Mouse (Mus musculus) CH12.LX (cell line): ENCODE results near the gene Bcas3. TPM values are rescaled to one million over a fixed set of nuclear protein-coding genes. Genes with fewer than 3 reads are reported as not detected.

ENCODE experiments used
- DNase-seq: peaks from one replicate; pipeline ENCODE4 v3.0.0-alpha.2; 2013; ENCODE audit errors: extremely low read depth
- H3K27ac ChIP-seq: 2 replicates; pipeline ENCODE4 v1.5.1; 2012; ENCODE audit warnings: low read depth, mild to moderate bottlenecking, control low read depth, moderate library complexity; ENCODE audit not compliant: insufficient read depth
- H3K27me3 ChIP-seq: replicated peaks from 2 replicates; pipeline ENCODE3; 2012; ENCODE audit warnings: inconsistent platforms
- H3K36me3 ChIP-seq, 2 experiments: replicated peaks in 1 of 2; 2 replicates each; pipeline versions ENCODE3 to v1.6.1; 2012; ENCODE audit warnings: inconsistent platforms in 1 of 2, low read length in 1 of 2, mild to moderate bottlenecking in 1 of 2, mixed read lengths in 1 of 2, moderate library complexity in 1 of 2; ENCODE audit not compliant: control insufficient read depth in 1 of 2, insufficient read depth in 1 of 2
- H3K4me1 ChIP-seq, 2 experiments: 2 replicates each; pipeline ENCODE4 v1.6.1; 2012; ENCODE audit warnings: inconsistent platforms in 1 of 2, moderate library complexity in 1 of 2; ENCODE audit not compliant: insufficient read depth in 2 of 2, control insufficient read depth in 1 of 2
- H3K4me2 ChIP-seq: 2 replicates; pipeline ENCODE4 v1.6.1; 2012; ENCODE audit warnings: low read depth, mild to moderate bottlenecking, control low read depth; ENCODE audit not compliant: poor library complexity, insufficient read depth, severe bottlenecking
- H3K4me3 ChIP-seq, 3 experiments: fragments of 150-350 bp in 1 of 3; sonication (generic) in 1 of 3; replicated peaks in 1 of 3; 2 replicates each; pipeline versions ENCODE3 to v1.5.1; 2011 to 2012; ENCODE audit warnings: low read depth in 2 of 3, low read length in 2 of 3, mild to moderate bottlenecking in 2 of 3, moderate library complexity in 2 of 3, control low read depth in 1 of 3, improper control_type of control experiment in 1 of 3, inconsistent platforms in 1 of 3, mixed read lengths in 1 of 3; ENCODE audit not compliant: poor library complexity in 1 of 3
- H3K79me2 ChIP-seq: replicated peaks from 2 replicates; pipeline ENCODE4 v1.6.1; 2012; ENCODE audit warnings: mild to moderate bottlenecking, moderate library complexity; ENCODE audit not compliant: control insufficient read depth, poor library complexity, insufficient read depth, severe bottlenecking; ENCODE audit errors: extremely low read depth
- H3K9ac ChIP-seq: 2 replicates; pipeline ENCODE4 v1.6.1; 2012; ENCODE audit warnings: low read depth, mild to moderate bottlenecking, control low read depth, moderate library complexity; ENCODE audit not compliant: insufficient read depth
- H3K9me3 ChIP-seq: replicated peaks from 2 replicates; pipeline ENCODE3; 2012; ENCODE audit warnings: low read length, inconsistent platforms, mixed read lengths
- BHLHE40 ChIP-seq: IDR thresholded peaks from 2 replicates; pipeline ENCODE4 v1.6.1; 2011; ENCODE audit warnings: mild to moderate bottlenecking, low read depth, low read length, improper control_type of control experiment
- CHD1 ChIP-seq: IDR thresholded peaks from 2 replicates; pipeline ENCODE4 v1.6.1; 2012; ENCODE audit warnings: low read depth, low read length, improper control_type of control experiment, inconsistent platforms
- E2F4 ChIP-seq: IDR thresholded peaks from 2 replicates; pipeline ENCODE4 v1.6.1; 2011; ENCODE audit warnings: low read depth, low read length, improper control_type of control experiment; ENCODE audit not compliant: insufficient replicate concordance
- ELF1 ChIP-seq: IDR thresholded peaks from 2 replicates; pipeline ENCODE4 v1.6.1; 2014; ENCODE audit warnings: low read depth, mild to moderate bottlenecking, inconsistent platforms, low read length, improper control_type of control experiment
- EP300 ChIP-seq: IDR thresholded peaks from 2 replicates; pipeline ENCODE4 v1.6.1; 2011; ENCODE audit warnings: low read length, improper control_type of control experiment
- ETS1 ChIP-seq: conservative IDR thresholded peaks from 2 replicates; pipeline ENCODE4 v1.6.1; 2012; ENCODE audit warnings: low read depth, mild to moderate bottlenecking, inconsistent platforms, low read length, improper control_type of control experiment, moderate library complexity
- GABPA ChIP-seq: IDR thresholded peaks from 2 replicates; pipeline ENCODE4 v1.6.1; 2012; ENCODE audit warnings: low read depth, low read length, improper control_type of control experiment, inconsistent platforms; ENCODE audit not compliant: insufficient replicate concordance
- HCFC1 ChIP-seq: IDR thresholded peaks from 2 replicates; pipeline ENCODE4 v1.6.1; 2012; ENCODE audit warnings: low read depth, mild to moderate bottlenecking, inconsistent platforms, low read length, improper control_type of control experiment
- JUN ChIP-seq: IDR thresholded peaks from 2 replicates; pipeline ENCODE4 v1.6.1; 2011; ENCODE audit warnings: low read depth, mild to moderate bottlenecking, low read length, improper control_type of control experiment, moderate library complexity; ENCODE audit not compliant: insufficient read depth
- JUND ChIP-seq: conservative IDR thresholded peaks from 2 replicates; pipeline ENCODE4 v1.6.1; 2011; ENCODE audit warnings: low read depth, low read length, improper control_type of control experiment
- MAFK ChIP-seq: IDR thresholded peaks from 2 replicates; pipeline ENCODE4 v1.6.1; 2011; ENCODE audit warnings: low read length, improper control_type of control experiment; ENCODE audit not compliant: insufficient replicate concordance
- MAX ChIP-seq: IDR thresholded peaks from 2 replicates; pipeline ENCODE4 v1.6.1; 2011; ENCODE audit warnings: low read length, improper control_type of control experiment
- MEF2A ChIP-seq: IDR thresholded peaks from 2 replicates; pipeline ENCODE4 v1.6.1; 2014; ENCODE audit warnings: low read depth, mild to moderate bottlenecking, inconsistent platforms, low read length, improper control_type of control experiment, borderline replicate concordance
- MXI1 ChIP-seq: IDR thresholded peaks from 2 replicates; pipeline ENCODE4 v1.6.1; 2011; ENCODE audit warnings: mild to moderate bottlenecking, low read depth, low read length, improper control_type of control experiment
- MYC ChIP-seq: IDR thresholded peaks from 2 replicates; pipeline ENCODE4 v1.6.1; 2011; ENCODE audit warnings: low read depth, mild to moderate bottlenecking, improper control_type of control experiment, low read length
- NELFE ChIP-seq: IDR thresholded peaks from 2 replicates; pipeline ENCODE4 v1.6.1; 2011; ENCODE audit warnings: low read depth, low read length, improper control_type of control experiment
- NRF1 ChIP-seq: IDR thresholded peaks from 2 replicates; pipeline ENCODE4 v1.6.1; 2014; ENCODE audit warnings: low read depth, mild to moderate bottlenecking, inconsistent platforms, low read length, improper control_type of control experiment, moderate library complexity
- PAX5 ChIP-seq: IDR thresholded peaks from 2 replicates; pipeline ENCODE4 v1.6.1; 2012; ENCODE audit warnings: low read length, inconsistent platforms, mixed read lengths
- POLR2A ChIP-seq: IDR thresholded peaks from 2 replicates; pipeline ENCODE4 v1.6.1; 2011; ENCODE audit warnings: low read depth, mild to moderate bottlenecking, improper control_type of control experiment, low read length
- POLR2AphosphoS2 ChIP-seq: IDR thresholded peaks from 2 replicates; pipeline ENCODE4 v1.6.1; 2011; ENCODE audit warnings: low read depth, low read length, improper control_type of control experiment
- RAD21 ChIP-seq: IDR thresholded peaks from 2 replicates; pipeline ENCODE4 v1.6.1; 2011; ENCODE audit warnings: low read depth, mild to moderate bottlenecking, low read length, improper control_type of control experiment, moderate library complexity
- RCOR1 ChIP-seq: conservative IDR thresholded peaks from 2 replicates; pipeline ENCODE4 v1.6.1; 2012; ENCODE audit warnings: low read depth, mild to moderate bottlenecking, inconsistent platforms, low read length, improper control_type of control experiment
- SIN3A ChIP-seq: IDR thresholded peaks from 2 replicates; pipeline ENCODE4 v1.6.1; 2012; ENCODE audit warnings: low read length, improper control_type of control experiment, inconsistent platforms
- TBP ChIP-seq: conservative IDR thresholded peaks from 2 replicates; pipeline ENCODE4 v1.6.1; 2011; ENCODE audit warnings: low read depth, low read length, improper control_type of control experiment
- TCF12 ChIP-seq: IDR thresholded peaks from 2 replicates; pipeline ENCODE4 v1.6.1; 2014; ENCODE audit warnings: low read depth, mild to moderate bottlenecking, inconsistent platforms, low read length, improper control_type of control experiment
- UBTF ChIP-seq: IDR thresholded peaks from 2 replicates; pipeline ENCODE4 v1.6.1; 2012; ENCODE audit warnings: low read depth, mild to moderate bottlenecking, inconsistent platforms, low read length, improper control_type of control experiment, moderate library complexity
- USF1 ChIP-seq: IDR thresholded peaks from 2 replicates; pipeline ENCODE4 v1.6.1; 2014; ENCODE audit warnings: low read depth, mild to moderate bottlenecking, inconsistent platforms, low read length, improper control_type of control experiment
- USF2 ChIP-seq: conservative IDR thresholded peaks from 2 replicates; pipeline ENCODE4 v1.6.1; 2011; ENCODE audit warnings: low read depth, low read length, improper control_type of control experiment
- ZC3H11A ChIP-seq: IDR thresholded peaks from 2 replicates; pipeline ENCODE4 v1.6.1; 2012; ENCODE audit warnings: low read depth, mild to moderate bottlenecking, inconsistent platforms, low read length, improper control_type of control experiment
- ZMIZ1 ChIP-seq: IDR thresholded peaks from 2 replicates; pipeline ENCODE4 v1.6.1; 2012; ENCODE audit warnings: low read depth, mild to moderate bottlenecking, inconsistent platforms, low read length, improper control_type of control experiment
- dilution Hi-C: fragments of 300-500 bp; cut with MboI; formaldehyde crosslinking; loops from 2 replicates; pipeline ENCODE4 v1.14.3; 2020; ENCODE audit warnings: low sequenced_read_pairs; ENCODE audit not compliant: extremely low pct_unique_long_range_greater_than_20kb, extremely low pct_ligation_motif_present
- in situ Hi-C: fragments of 300-500 bp; cut with MboI; formaldehyde crosslinking; loops from 3 replicates; pipeline ENCODE4 v1.14.3; 2019; ENCODE audit warnings: low sequenced_read_pairs, low pct_ligation_motif_present, low pct_unique_long_range_greater_than_20kb, mixed read lengths
- polyA plus RNA-seq: library from polyadenylated mRNA; unstranded; fragments of >175 nt; gene quantifications from 2 replicates; pipeline ENCODE4 v1.2.1, GENCODE M21; 2012; ENCODE audit warnings: low read depth; ENCODE audit not compliant: insufficient read length
- total RNA-seq, 2 experiments: library from RNA; depleted of rRNA; stranded (reverse); fragments of 300-350 nt in 1 of 2; fragments of >200 nt in 1 of 2; gene quantifications; 2 replicates each; pipeline ENCODE4 v1.2.3; 2012 to 2014

The Bcas3 gene
- total and polyA plus RNA-seq, 3 experiments = 8.2 to 21.3 (median 9.7) TPM

DNA sequence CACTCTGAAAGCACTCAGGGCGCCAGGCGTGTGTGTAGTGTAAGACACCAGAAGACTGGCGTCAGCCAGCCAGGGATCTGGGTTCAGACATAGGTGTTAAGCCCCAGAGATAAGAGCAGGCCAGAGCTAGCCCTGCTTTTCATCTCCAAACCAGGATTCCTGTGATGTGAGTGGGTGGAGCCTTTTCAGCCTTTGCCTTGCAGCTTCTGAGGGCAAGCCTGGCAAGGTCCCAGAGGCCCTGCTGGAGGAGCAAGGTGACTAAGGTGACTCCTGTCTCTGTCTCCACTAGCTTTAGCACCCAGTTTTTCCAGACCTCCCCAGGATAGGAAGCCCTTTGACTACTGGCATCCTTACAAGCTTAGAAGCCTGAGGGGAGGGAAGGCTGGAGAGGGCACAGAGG lies 465.4 kb downstream of the Bcas3 start:
- peaks cover 10 to 68% of the 10 kb centered on the region in 2 experiments for H3K4me1 ChIP-seq
- in situ Hi-C loops = no loop called here
- H3K27me3 ChIP-seq = no peaks in the 10 kb centered on the region

DNA sequence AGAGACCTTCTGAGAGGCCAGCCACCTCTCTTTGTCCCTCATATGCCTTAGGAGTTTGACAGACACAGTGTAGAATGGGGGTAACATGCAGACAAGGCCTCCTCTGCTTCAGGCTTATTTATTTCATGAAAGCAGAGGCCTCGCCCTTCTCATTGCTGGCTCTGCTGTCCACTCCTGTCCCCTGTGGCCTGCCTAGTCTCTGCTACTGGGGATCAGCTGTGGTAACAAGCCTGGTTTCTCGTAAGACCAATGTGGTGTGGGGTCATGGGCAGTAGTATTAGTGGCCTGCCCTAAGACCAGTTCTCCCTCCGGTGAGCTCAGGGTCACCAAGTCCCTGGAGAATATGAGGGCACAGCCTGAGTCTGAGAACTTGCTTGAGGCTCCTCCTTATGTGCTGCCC lies 468.0 kb downstream of the Bcas3 start:
- peaks cover 9 to 60% of the 10 kb centered on the region in 2 experiments for H3K4me1 ChIP-seq
- no peak for DNase-seq
- no peaks in the 10 kb centered on the region for H3K27me3 ChIP-seq
- in situ Hi-C loops (loop anchor here (5.0 to 10.0 kb wide), 2 partner anchors 296 to 439 kb away; no protein-coding TSS in a partner anchor), dilution Hi-C loops (no loop called here)
- TF ChIP-seq GABPA = no peak
- no peak for TF ChIP-seq RAD21
- TF ChIP-seq MAFK = no peak
- no peak for TF ChIP-seq MYC
- TF ChIP-seq E2F4 = no peak
- no peak for TF ChIP-seq SIN3A
- no peak for TF ChIP-seq POLR2AphosphoS2
- no peak for TF ChIP-seq MXI1
- no peak for TF ChIP-seq TBP
- TF ChIP-seq JUND = no peak
- TF ChIP-seq MAX = no peak
- no peak for TF ChIP-seq CHD1
- TF ChIP-seq RCOR1 = no peak
- TF ChIP-seq PAX5 = no peak
- no peak for TF ChIP-seq HCFC1
- TF ChIP-seq ELF1 = no peak
- no peak overlapping the region for H3K9ac ChIP-seq
- no peak overlapping the region for H3K4me3 ChIP-seq
- no peaks in the 10 kb centered on the region for H3K36me3 ChIP-seq
- no peaks in the 10 kb centered on the region for H3K9me3 ChIP-seq
- H3K27ac ChIP-seq = no peak overlapping the region
- no peaks in the 10 kb centered on the region for H3K79me2 ChIP-seq
- H3K4me2 ChIP-seq = no peak overlapping the region

More for the DNA sequence above, 465.4 kb downstream of the Bcas3 start:
- Histone ChIP-seq H3K27ac (no peak overlapping the region), H3K9ac (no peak overlapping the region), H3K4me2 (no peak overlapping the region), H3K4me3 (no peak overlapping the region), H3K9me3 (no peaks in the 10 kb centered on the region), H3K79me2 (no peaks in the 10 kb centered on the region), H3K36me3 (no peaks in the 10 kb centered on the region)
- DNase-seq = no peak
- dilution Hi-C loops = no loop called here
- TF ChIP-seq MXI1 (no peak), ETS1 (no peak), NRF1 (no peak), TBP (no peak), MAX (no peak), ZMIZ1 (no peak), POLR2A (no peak), UBTF (no peak), SIN3A (no peak), USF2 (no peak), TCF12 (no peak), NELFE (no peak), GABPA (no peak), USF1 (no peak), MEF2A (no peak), JUN (no peak), EP300 (no peak), ZC3H11A (no peak), ELF1 (no peak), BHLHE40 (no peak)
